In the genomic region with DNA sequence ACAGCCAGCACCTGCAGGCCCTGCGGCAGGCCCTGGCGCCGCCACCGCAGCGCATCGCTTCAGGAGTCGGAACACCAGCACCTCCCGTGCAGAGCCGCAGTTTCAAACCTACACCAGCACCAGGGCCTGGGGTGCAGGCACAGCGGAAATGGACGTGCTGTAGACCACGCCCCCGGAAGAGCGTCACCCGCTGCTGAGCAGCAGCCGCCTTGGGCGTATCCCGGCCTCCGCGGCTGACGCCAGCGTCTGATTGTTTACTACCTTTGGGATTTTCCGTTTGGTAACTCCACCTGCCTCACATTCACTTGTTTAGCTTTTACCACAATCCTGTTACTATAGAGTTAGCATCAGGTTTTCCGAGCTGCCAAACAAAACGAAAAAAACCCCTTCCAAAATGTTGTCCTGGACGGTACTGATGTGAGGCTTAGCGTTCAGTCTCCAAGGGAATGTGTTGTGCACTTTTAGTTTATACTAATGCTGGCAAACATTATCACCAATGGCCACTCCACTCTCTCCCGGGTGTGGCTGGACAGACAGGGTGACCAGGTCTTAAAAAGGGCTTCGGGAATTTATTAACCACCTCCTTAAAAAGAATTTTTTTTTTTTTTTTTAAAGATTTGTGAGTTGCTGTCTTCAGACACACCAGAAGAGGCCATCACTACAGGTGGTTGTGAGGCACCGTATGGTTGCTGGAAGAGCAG, we compare ENCODE assay signal across 1 mouse cellular context.
TF ChIP-seq lines count a peak whose summit lies in the region.

A gene (minus strand): TSS at position 150 of the 701 bp plus-strand sequence.

TF ChIP-seq in CH12.LX, 34 proteins besides CTCF, POLR2A, EP300 and RAD21 (continued from another document):
- TF ChIP-seq ELF1 (IDR thresholded peaks at IDR 0.05; ENCODE audit: low read depth, low read length) (peak; percentile 92), IRF4 (IDR thresholded peaks at IDR 0.05; ENCODE audit: low read depth, low read length) (no peak; the same call in 1 of the 2 replicates), CHD1 (IDR thresholded peaks at IDR 0.05; ENCODE audit: low read depth, low read length) (no peak), HCFC1 (IDR thresholded peaks at IDR 0.05; ENCODE audit: low read depth, low read length) (peak; percentile 83), POLR2AphosphoS2 (IDR thresholded peaks at IDR 0.05; ENCODE audit: low read depth, low read length) (peak; percentile 100), ZC3H11A (IDR thresholded peaks at IDR 0.05; ENCODE audit: low read depth, low read length) (no peak), UBTF (IDR thresholded peaks at IDR 0.05; ENCODE audit: low read depth, low read length) (peak; percentile 95; the same call in 1 of the 2 replicates), USF2 (conservative IDR thresholded peaks at IDR 0.05; ENCODE audit: low read depth, low read length) (no peak), NELFE (IDR thresholded peaks at IDR 0.05; ENCODE audit: low read depth, low read length) (peak; percentile 96; the same call in 1 of the 2 replicates), RCOR1 (conservative IDR thresholded peaks at IDR 0.05; ENCODE audit: low read depth, low read length) (no peak), JUN (IDR thresholded peaks at IDR 0.05; ENCODE audit: insufficient read depth, low read depth, low read length) (no peak), NRF1 (IDR thresholded peaks at IDR 0.05; ENCODE audit: low read depth, low read length) (no peak), TCF12 (IDR thresholded peaks at IDR 0.05; ENCODE audit: low read depth, low read length) (no peak; the same call in 1 of the 2 replicates), MXI1 (IDR thresholded peaks at IDR 0.05; ENCODE audit: low read depth, low read length) (peak; percentile 87; the same call in 1 of the 2 replicates), BHLHE40 (IDR thresholded peaks at IDR 0.05; ENCODE audit: low read depth, low read length) (peak; percentile 87), CHD2 (IDR thresholded peaks at IDR 0.05; ENCODE audit: low read length) (peak; percentile 93), PAX5 (IDR thresholded peaks at IDR 0.05; ENCODE audit: low read length) (no peak), MAX (IDR thresholded peaks at IDR 0.05; ENCODE audit: low read length) (no peak), ZNF384 (IDR thresholded peaks at IDR 0.05; ENCODE audit: low read depth, low read length) (peak; percentile 45)
